Mouse (Mus musculus) neural tube, embryonic 12.5 days (tissue): ENCODE data around the gene Prx. TPM values are rescaled to one million over a fixed set of nuclear protein-coding genes. Genes with fewer than 3 reads are reported as not detected.
A peak's percentile ranks its signal among the peaks of the same experiment; 100 is the strongest.

ENCODE experiments used
- ATAC-seq: fragments of 200-750 bp; cut with Nextera tagmentation; 2 replicates; pipeline ENCODE4 v1.8.0; 2017; ENCODE audit warnings: low read depth, mild to moderate bottlenecking, moderate TSS enrichment, moderate library complexity; ENCODE audit not compliant: low FRiP score
- H3K27ac ChIP-seq: fragments of 300-500 bp; sonication (generic); 2 replicates; pipeline ENCODE4 v1.5.1; 2016
- H3K27me3 ChIP-seq: fragments of 300-500 bp; sonication (generic); replicated peaks from 2 replicates; pipeline ENCODE4 v1.6.1; 2016; ENCODE audit warnings: mild to moderate bottlenecking
- H3K36me3 ChIP-seq: fragments of 300-500 bp; sonication (generic); 2 replicates; pipeline ENCODE4 v1.6.1; 2016; ENCODE audit warnings: mild to moderate bottlenecking
- H3K4me1 ChIP-seq: fragments of 300-500 bp; sonication (generic); 2 replicates; pipeline ENCODE4 v1.6.1; 2016
- H3K4me2 ChIP-seq: fragments of 300-500 bp; sonication (generic); replicated peaks from 2 replicates; pipeline ENCODE4 v1.6.1; 2016; ENCODE audit warnings: mild to moderate bottlenecking
- H3K4me3 ChIP-seq: fragments of 300-500 bp; sonication (generic); 2 replicates; pipeline ENCODE4 v1.5.1; 2016
- H3K9ac ChIP-seq: fragments of 300-500 bp; sonication (generic); 2 replicates; pipeline ENCODE4 v1.6.1; 2016; ENCODE audit warnings: mild to moderate bottlenecking
- H3K9me3 ChIP-seq: fragments of 300-500 bp; sonication (generic); 2 replicates; pipeline ENCODE4 v1.6.1; 2016; ENCODE audit warnings: mild to moderate bottlenecking
- WGBS: fragments of 180-500 bp; shearing (Covaris S2); methylation state at CpG from one replicate; pipeline ENCODE4 v1.1.7; 2016; 5-methylcytosine and 5-hydroxymethylcytosine counted together
- polyA plus RNA-seq: library from polyadenylated mRNA; unstranded; fragments of >200 nt; fragmentation: Nextera tagmentation; extraction: Ambion mirVana; gene quantifications from 2 replicates; pipeline ENCODE4 v1.2.1, GENCODE M21; 2016

Gene Prx
- 2.2 and 2.8 TPM in 2 replicates for polyA plus RNA-seq

DNA sequence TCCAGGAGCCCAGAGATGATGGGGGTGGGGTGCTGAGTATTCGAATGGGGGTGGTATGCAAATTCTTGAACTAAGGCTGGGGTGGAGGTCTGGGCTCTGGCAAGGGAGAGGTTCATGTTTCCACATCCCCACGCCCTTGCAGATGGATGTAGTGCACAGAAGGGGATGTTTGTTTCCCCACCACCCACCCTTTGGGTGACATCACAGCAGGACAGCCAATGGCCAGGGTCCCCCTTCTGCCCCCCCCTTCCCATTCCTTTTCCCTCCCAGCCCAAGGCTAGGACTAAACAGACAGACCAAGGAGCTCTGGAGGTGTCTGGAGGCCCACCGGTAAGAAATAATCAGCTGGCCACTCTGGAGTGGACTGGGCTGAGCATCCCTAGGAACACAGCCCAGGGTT lies at the start of gene Prx:
TSS of gene Prx (plus strand) at position 289 of the 400 bp plus-strand sequence.
- WGBS: 65% methylated on average over 3 of the region's 3 CpGs
- H3K9me3 ChIP-seq: no peaks in the 10 kb centered on the region
- no peak within 1 kb of the TSS for H3K4me3 ChIP-seq
- H3K4me1 ChIP-seq: no peaks in the 10 kb centered on the region
- H3K27ac ChIP-seq: no peak within 1 kb of the TSS
- no peaks in the 10 kb centered on the region for H3K36me3 ChIP-seq
- ATAC-seq: no peak
- no peaks in the 10 kb centered on the region for H3K27me3 ChIP-seq
- no peak within 1 kb of the TSS for H3K4me2 ChIP-seq
- H3K9ac ChIP-seq: no peak within 1 kb of the TSS

DNA sequence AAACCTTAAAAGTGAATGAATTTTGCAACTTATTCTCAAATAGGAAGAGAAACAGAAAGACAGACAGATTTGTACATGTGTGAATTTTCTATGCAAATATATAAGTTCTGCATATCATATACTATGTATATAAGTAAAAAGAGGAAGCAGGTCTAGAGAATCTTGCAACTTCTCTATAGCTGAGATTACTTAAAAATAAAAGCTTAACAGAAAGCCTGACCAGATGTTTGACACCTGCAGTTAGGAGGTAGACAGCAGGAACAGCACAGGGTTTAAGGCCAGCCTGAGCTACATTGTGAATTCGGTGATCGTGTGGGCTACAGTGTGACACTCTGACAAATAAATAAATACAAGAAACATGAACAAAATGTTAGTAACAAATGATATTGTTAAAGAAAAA lies 47.8 kb upstream of the Prx start:
- no peak overlapping the region for H3K9ac ChIP-seq
- ATAC-seq: no peak
- no peaks in the 10 kb centered on the region for H3K9me3 ChIP-seq
- H3K4me3 ChIP-seq: no peak overlapping the region
- WGBS: 95% methylated on average over 2 of the region's 2 CpGs
- H3K4me2 ChIP-seq: no peak overlapping the region
- H3K4me1 ChIP-seq: peaks cover 12% of the 10 kb centered on the region
- H3K27me3 ChIP-seq: peaks cover 8% of the 10 kb centered on the region
- no peaks in the 10 kb centered on the region for H3K36me3 ChIP-seq
- no peak overlapping the region for H3K27ac ChIP-seq

DNA sequence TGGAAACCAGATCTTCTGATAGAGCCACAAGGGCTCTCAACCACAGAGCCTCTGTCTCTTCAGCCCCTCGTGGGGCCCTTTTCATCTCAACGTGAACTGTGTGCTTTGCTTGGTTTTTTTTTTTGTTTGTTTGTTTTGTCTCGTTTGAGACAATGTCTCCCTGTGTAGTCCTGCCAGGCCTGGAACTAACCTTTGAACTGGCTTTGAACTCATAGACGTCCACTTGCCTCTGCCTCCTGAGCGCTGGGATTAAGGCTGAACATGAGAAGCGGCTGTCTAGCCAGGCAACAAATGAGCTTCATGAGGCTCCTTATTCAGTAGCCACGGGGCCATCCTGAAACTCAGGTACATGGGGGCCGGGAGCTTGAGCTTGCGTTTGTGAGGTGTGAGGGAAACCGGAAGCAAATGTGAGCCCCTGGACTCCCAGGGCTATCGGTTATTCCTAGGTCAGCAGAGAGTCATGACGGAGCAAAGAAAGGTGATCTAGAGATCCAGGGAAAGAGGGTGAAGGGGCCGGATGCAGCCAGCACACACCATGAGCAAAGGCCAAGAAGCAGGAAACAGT lies 46.8 kb upstream of the Prx start:
- Histone ChIP-seq H3K36me3 (no peaks in the 10 kb centered on the region), H3K4me2 (no peak overlapping the region), H3K4me3 (no peak overlapping the region), H3K9me3 (no peaks in the 10 kb centered on the region), H3K4me1 (peaks cover 8% of the 10 kb centered on the region; the same call in 1 of the 2 replicates), H3K27ac (no peak overlapping the region), H3K9ac (no peak overlapping the region), H3K27me3 (peaks cover under 1% of the 10 kb centered on the region; the same call in 1 of the 2 replicates)
- 61% methylated on average over 13 of the region's 13 CpGs for WGBS
- ATAC-seq: no peak

DNA sequence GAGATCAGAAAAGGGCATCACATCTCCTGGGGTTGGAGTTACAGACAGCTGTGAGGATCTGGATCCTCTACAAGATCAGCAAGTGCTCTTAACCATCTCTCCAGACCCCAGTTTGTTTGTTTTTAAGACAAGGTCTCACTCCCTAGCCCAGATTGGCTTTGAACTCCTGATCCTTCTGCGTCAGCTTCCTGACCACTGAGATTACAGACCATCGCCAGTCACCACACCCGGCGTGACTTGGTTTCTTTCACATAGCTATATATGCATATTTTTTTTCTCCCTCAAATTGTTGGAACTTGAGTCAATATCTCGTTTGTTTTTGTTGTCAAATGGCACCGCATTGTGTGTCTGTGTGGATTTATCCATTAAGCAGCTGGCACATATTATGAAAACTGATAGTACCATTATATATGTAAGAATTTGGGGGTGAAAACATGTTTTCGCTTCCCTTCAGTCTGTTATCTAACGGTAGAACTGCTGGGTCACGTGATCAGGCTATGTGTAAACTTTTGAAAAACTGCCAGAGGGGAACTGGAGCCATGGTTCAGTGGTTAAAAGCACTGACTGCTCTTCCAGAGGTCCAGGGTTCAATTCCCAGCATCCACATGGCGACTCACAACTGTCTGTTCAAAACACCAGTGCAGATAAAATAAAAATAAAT lies 44.5 kb upstream of the Prx start:
- Histone ChIP-seq H3K4me2 (no peak overlapping the region), H3K9me3 (no peaks in the 10 kb centered on the region), H3K27me3 (no peaks in the 10 kb centered on the region), H3K27ac (no peak overlapping the region), H3K9ac (no peak overlapping the region), H3K36me3 (no peaks in the 10 kb centered on the region), H3K4me3 (no peak overlapping the region), H3K4me1 (no peaks in the 10 kb centered on the region)
- no peak for ATAC-seq
- WGBS: 82% methylated on average over 10 of the region's 10 CpGs

DNA sequence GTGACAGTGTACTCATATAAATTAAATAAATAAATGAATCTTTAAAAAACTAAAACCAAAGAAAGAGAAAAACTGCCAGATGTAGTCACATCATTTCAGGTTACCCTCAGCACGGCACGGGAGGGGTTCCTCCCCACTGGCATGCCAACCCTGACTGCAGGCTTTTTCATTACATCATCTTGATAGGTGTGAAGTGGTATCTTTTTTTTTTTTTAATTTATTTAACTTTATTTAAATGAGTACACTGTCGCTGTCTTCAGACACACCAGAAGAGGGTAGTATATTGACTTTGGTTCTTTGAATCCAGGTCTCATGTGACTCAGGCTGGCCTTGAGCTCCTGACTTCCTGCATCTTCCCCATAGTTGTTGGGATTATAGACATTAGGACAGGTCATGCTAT lies 43.9 kb upstream of the Prx start:
- H3K4me1 ChIP-seq: no peaks in the 10 kb centered on the region
- H3K9me3 ChIP-seq: no peaks in the 10 kb centered on the region
- no peak overlapping the region for H3K9ac ChIP-seq
- H3K27ac ChIP-seq: no peak overlapping the region
- whole genome bisulfite sequencing: 86% methylated on average over 3 of the region's 3 CpGs
- H3K4me3 ChIP-seq: no peak overlapping the region
- no peaks in the 10 kb centered on the region for H3K27me3 ChIP-seq
- H3K4me2 ChIP-seq: no peak overlapping the region
- H3K36me3 ChIP-seq: no peaks in the 10 kb centered on the region
- ATAC-seq: no peak

DNA sequence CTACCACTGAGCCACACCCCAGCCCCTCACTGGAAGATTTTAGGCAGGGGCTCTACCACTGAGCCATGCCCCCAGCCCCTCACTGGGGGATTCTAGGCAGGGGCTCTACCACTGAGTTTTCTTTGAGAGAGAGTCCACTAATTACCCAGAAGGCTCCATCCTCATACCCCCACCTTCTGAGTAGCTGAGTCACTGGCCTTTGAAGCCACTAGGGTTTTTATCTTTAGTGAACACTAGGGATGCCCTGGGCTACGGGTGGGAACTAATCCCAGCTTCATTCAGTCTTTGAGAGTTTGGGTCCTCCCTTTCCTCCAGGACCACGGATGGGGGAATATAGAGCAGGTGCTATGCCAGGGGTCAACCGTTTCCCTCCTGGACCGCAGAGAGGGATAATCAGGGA lies 40.5 kb upstream of the Prx start:
- H3K36me3 ChIP-seq: no peaks in the 10 kb centered on the region
- H3K4me1 ChIP-seq: no peaks in the 10 kb centered on the region
- H3K27ac ChIP-seq: no peak overlapping the region
- H3K27me3 ChIP-seq: no peaks in the 10 kb centered on the region
- no peak overlapping the region for H3K9ac ChIP-seq
- no peak overlapping the region for H3K4me3 ChIP-seq
- 92% methylated on average over 4 of the region's 4 CpGs for WGBS
- H3K9me3 ChIP-seq: no peaks in the 10 kb centered on the region
- H3K4me2 ChIP-seq: no peak overlapping the region
- no peak for ATAC-seq

DNA sequence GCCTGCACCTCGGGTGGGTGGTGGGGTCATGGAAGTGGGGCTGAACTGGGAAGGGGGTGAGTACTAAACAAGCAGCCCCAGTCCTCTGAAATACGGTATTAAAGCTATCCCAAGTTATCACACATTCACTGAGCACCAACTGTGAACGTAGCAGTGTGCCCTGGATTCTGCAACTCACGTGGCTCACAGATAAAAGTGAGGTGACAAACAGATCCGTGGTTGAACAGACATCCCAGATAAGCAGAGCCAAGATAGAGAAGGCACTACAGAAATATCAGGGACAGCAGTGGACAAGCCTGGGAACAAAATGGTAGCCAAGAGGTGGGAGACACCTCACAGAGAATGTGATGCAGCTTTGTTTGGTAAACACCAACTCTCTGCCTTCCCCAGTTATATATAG lies 39.5 kb upstream of the Prx start:
- Histone ChIP-seq H3K4me2 (no peak overlapping the region), H3K9ac (no peak overlapping the region), H3K4me3 (no peak overlapping the region), H3K36me3 (no peaks in the 10 kb centered on the region), H3K4me1 (no peaks in the 10 kb centered on the region), H3K9me3 (no peaks in the 10 kb centered on the region), H3K27ac (no peak overlapping the region), H3K27me3 (no peaks in the 10 kb centered on the region)
- no peak for ATAC-seq
- 93% methylated on average over 5 of the region's 5 CpGs for WGBS

DNA sequence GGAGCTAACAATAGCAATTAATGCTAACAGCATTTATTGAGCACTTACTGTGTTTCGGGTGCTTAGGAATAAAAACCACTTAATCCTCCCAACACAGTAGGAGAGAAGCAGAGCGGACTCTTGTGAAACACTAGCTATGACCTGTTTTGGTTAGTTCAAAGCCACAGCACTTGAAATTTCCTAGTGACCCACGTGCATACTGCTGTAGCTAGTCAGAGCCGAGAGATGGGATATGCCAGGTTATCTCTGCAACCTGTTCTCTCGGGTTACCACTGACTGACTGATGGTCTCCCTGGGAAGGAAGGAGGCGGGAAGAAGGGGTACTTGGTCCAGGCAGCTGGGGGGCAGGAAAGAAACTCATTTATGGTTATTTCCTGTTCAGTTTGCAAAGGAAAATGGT lies 38.6 kb upstream of the Prx start:
- no peaks in the 10 kb centered on the region for H3K4me1 ChIP-seq

DNA sequence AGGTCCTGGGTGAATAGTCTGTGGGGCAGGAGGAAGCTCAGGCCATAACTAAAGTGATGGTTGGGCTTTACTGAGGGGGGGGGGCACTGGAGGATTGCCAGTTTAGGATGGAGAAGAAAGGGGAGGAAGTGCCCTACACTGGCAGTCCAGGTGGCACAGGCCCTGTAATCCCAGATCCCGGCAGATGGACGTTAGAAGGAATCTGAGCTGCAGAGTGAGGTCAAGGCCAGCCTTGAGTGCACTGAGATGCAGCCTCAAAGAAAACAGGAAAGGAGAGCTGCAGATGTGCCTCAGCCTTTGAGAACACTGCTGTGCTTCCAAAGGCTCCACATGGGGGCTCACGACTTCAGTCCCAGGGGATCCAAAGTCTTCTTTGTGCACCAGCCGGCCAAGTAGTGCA lies 31.5 kb upstream of the Prx start:
- no peak overlapping the region for H3K4me3 ChIP-seq
- H3K9me3 ChIP-seq: no peaks in the 10 kb centered on the region
- no peak overlapping the region for H3K27ac ChIP-seq
- no peak overlapping the region for H3K9ac ChIP-seq
- no peaks in the 10 kb centered on the region for H3K27me3 ChIP-seq
- H3K36me3 ChIP-seq: no peaks in the 10 kb centered on the region
- ATAC-seq: no peak
- WGBS: 54% methylated on average over 4 of the region's 4 CpGs
- H3K4me1 ChIP-seq: no peaks in the 10 kb centered on the region
- no peak overlapping the region for H3K4me2 ChIP-seq

More for the DNA sequence above, 38.6 kb upstream of the Prx start:
- no peak overlapping the region for H3K27ac ChIP-seq
- no peaks in the 10 kb centered on the region for H3K27me3 ChIP-seq
- no peak overlapping the region for H3K4me2 ChIP-seq
- no peak overlapping the region for H3K9ac ChIP-seq
- WGBS: 87% methylated on average over 6 of the region's 6 CpGs
- no peak overlapping the region for H3K4me3 ChIP-seq
- no peaks in the 10 kb centered on the region for H3K9me3 ChIP-seq
- ATAC-seq: no peak
- H3K36me3 ChIP-seq: no peaks in the 10 kb centered on the region

DNA sequence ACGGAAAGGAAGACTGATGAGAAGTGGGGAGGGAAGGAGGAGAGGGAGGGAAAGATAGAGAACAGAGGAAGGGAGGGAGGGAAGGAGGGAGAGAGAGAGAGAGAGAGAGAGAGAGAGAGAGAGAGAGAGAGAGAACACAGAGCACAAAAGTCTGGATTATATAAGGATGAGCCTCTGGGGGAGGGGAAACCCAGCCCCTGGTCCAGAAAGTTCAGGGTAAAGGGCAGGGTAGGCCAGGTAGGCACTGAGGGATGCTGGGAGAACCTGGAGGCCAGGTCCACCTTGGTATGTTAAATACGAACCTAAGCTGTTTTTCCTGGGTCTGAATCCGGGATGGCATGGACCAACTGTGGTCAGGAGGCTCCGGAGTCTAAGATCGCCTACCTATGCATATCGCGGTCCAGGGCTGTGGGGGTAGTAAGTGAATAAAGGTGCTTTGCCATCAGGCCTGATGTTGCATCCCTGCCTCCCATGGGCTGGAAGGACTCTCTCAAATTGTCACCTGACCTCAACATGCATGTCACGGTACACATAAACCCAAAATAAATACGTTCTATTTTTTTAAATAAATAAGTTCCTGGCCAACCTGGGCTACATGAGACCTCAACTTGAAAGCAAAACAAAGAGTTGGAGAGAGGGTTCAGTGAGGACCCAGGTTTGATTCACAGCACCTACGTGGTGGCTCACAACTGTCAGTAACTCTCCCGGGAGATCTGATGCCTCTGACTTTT lies 27.6 kb upstream of the Prx start:
- H3K4me2 ChIP-seq: no peak overlapping the region
- H3K9ac ChIP-seq: no peak overlapping the region
- H3K36me3 ChIP-seq: peaks cover 8% of the 10 kb centered on the region; the same call in 1 of the 2 replicates
- WGBS: 91% methylated on average over 11 of the region's 11 CpGs
- H3K4me3 ChIP-seq: no peak overlapping the region
- H3K27ac ChIP-seq: no peak overlapping the region
- no peaks in the 10 kb centered on the region for H3K9me3 ChIP-seq
- ATAC-seq: no peak
- H3K4me1 ChIP-seq: no peaks in the 10 kb centered on the region
- no peaks in the 10 kb centered on the region for H3K27me3 ChIP-seq

DNA sequence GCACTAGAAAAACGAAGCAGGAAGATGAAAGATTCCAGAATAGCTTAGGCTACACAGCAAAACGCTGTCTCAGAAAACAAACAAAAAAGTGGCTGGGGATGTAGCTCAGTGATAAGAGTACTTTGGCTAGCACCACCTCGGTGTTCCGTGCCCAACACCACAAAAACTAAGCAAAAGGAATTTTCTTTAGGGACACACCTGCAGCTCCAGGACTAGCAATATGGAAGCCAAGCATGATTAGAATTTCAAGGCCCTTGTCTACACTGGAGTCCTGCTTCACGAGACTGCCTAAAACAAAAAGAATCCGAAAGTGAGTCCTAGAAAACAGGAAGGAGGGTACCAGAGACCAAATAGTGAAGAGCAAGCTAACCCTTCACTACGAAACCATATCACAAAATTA lies 26.5 kb upstream of the Prx start:
- ATAC-seq: no peak
- H3K27me3 ChIP-seq: no peaks in the 10 kb centered on the region
- H3K9ac ChIP-seq: no peak overlapping the region
- H3K9me3 ChIP-seq: no peaks in the 10 kb centered on the region
- no peak overlapping the region for H3K4me3 ChIP-seq
- H3K4me2 ChIP-seq: peak overlapping the region; percentile 76
- 56% methylated on average over 7 of the region's 7 CpGs for WGBS
- H3K27ac ChIP-seq: no peak overlapping the region
- H3K36me3 ChIP-seq: peaks cover 14% of the 10 kb centered on the region
- no peaks in the 10 kb centered on the region for H3K4me1 ChIP-seq

DNA sequence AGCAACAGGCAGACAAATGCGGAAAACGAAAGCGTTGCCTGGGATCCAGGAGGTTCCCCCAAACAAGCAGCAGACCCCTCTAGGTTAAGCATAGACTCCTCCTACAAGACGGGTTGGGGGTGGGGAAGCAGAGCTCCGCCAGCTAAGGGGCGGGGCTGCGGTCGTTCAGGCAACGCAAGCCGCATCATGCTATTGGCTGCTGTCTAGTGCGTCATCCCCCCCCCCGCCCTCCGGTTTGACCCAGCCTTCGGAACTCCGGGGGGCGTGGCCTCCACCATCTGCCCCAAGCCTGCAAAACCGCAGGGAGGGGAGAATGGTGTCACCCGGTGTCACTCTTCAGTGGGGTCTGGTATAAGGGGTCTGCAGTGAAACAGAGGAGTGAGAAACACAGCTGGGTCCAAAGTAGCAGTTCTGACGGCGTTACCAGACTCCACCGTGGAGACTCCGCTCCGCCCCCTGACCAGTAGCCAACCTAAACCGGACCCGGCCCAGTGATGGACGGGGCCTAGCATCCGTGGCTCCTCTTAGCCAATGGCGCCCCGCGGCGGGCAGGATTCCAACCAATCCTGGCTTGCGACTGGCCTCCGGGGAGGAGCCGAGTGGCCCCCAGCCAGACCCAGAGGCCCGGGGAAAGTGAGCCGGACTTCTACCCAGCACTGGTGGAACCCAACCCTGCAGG lies 25.8 kb upstream of the Prx start, which contains the start of gene Sertad3:
TSS of gene Sertad3 (plus strand) at position 613 of the 679 bp plus-strand sequence.
- H3K4me3 ChIP-seq: peak within 1 kb of the TSS; percentile 69
- no peaks in the 10 kb centered on the region for H3K27me3 ChIP-seq
- H3K36me3 ChIP-seq: peaks cover 14% of the 10 kb centered on the region
- H3K9me3 ChIP-seq: no peaks in the 10 kb centered on the region
- H3K4me2 ChIP-seq: peak within 1 kb of the TSS; percentile 76
- ATAC-seq: peak; percentile 95
- under 1% methylated on average over 36 of the region's 36 CpGs for WGBS
- peak within 1 kb of the TSS; percentile 81 for H3K27ac ChIP-seq
- no peaks in the 10 kb centered on the region for H3K4me1 ChIP-seq
- H3K9ac ChIP-seq: peak within 1 kb of the TSS; percentile 70
